Comparison of ENCODE assay signal across 16 mouse cellular contexts in genomic region chr9:50875470-50875869, GRCm38 (mm10).
"Had no signal": no experiment of that assay in that cellular context is flagged by ENCODE, and none has a peak within 500 bp of the region (broad histone marks: within the 10 kb centered on the region; RNA-seq: fewer than 3 reads in every experiment).

No protein-coding gene starts in this region.

- ATAC-seq: midbrain, embryonic 13.5 days; midbrain, embryonic 15.5 days had no signal

- H3K27ac ChIP-seq: macrophage; midbrain, embryonic 13.5 days; midbrain, embryonic 15.5 days; neural tube, embryonic 12.5 days; stomach, embryonic 15.5 days; stomach, postnatal 0 days had no signal

- H3K9me3 ChIP-seq: megakaryocyte, embryonic 14.5 days; midbrain, embryonic 13.5 days; midbrain, embryonic 15.5 days; neural tube, embryonic 12.5 days; stomach, embryonic 15.5 days had no signal

- H3K27me3 ChIP-seq: megakaryocyte, embryonic 14.5 days; midbrain, embryonic 13.5 days; midbrain, embryonic 15.5 days; neural tube, embryonic 12.5 days; stomach, embryonic 15.5 days had no signal

- H3K4me3 ChIP-seq: midbrain, embryonic 13.5 days; midbrain, embryonic 15.5 days; neural tube, embryonic 12.5 days; stomach, embryonic 15.5 days had no signal

- H3K4me1 ChIP-seq: midbrain, embryonic 13.5 days; midbrain, embryonic 15.5 days; neural tube, embryonic 12.5 days; stomach, embryonic 15.5 days had no signal

- DNase-seq: lung, adult 18-20 months; lung, embryonic 14.5 days; lung, postnatal 10 days; lung, postnatal 36 days; right cerebral cortex, postnatal 14 days; thymus, adult 2 months; thymus, postnatal 25 days; thymus, postnatal 4 days had no signal

- H3K4me2 ChIP-seq: lung, embryonic 14.5 days; midbrain, embryonic 11.5 days; midbrain, embryonic 13.5 days; midbrain, embryonic 15.5 days; neural tube, embryonic 12.5 days; stomach, embryonic 15.5 days had no signal

- H3K9ac ChIP-seq: lung, embryonic 14.5 days; midbrain, embryonic 13.5 days; midbrain, embryonic 15.5 days; neural tube, embryonic 12.5 days; stomach, embryonic 15.5 days had no signal
